Mouse (Mus musculus) ES-Bruce4 (cell line): ENCODE measurements around the gene Gprc5b.

ENCODE experiments used
- CTCF ChIP-seq: IDR thresholded peaks from one replicate; pipeline ENCODE4 v1.8.1; 2011; ENCODE audit warnings: low read depth, low read length
- EP300 ChIP-seq: IDR thresholded peaks from 2 replicates; pipeline ENCODE4 v1.6.1; 2011; ENCODE audit warnings: low read depth, low read length; ENCODE audit not compliant: insufficient read depth
- POLR2A ChIP-seq: IDR thresholded peaks from one replicate; pipeline ENCODE4 v1.8.1; 2011; ENCODE audit warnings: low read length; ENCODE audit not compliant: insufficient read depth

- TF ChIP-seq CTCF, result no peak
- TF ChIP-seq POLR2A, result no peak
- no peak for TF ChIP-seq EP300
Observed at GRCm38 (mm10) chr7:118976414-118977166, 18.4 kb downstream of the Gprc5b start.
